Mouse (Mus musculus): ENCODE measurements at regions not wholly inside any gene's neighbourhood (a gene's known extent, or its start where the extent isn't known, plus 50 kb on each side); places are given as distances from the start of the nearest gene placed in this dataset.
A peak's percentile ranks its signal among the peaks of the same experiment; 100 is the strongest.

GRCm38 (mm10) chr13:91370441-91370840, 89.6 kb upstream of the Ssbp2 start:
- DNase-seq = no peak

GRCm38 (mm10) chr13:91370886-91371595, 89.0 kb upstream of the Ssbp2 start:
- peak; percentile 92 for DNase-seq

- DNase-seq = no peak
Observed at GRCm38 (mm10) chr13:91371596-91371987, 88.5 kb upstream of the Ssbp2 start.

- peak; percentile 22 for DNase-seq
Observed at GRCm38 (mm10) chr13:91372130-91372875, 87.8 kb upstream of the Ssbp2 start.

- no peak for DNase-seq
Observed at GRCm38 (mm10) chr13:91374141-91374540, 85.9 kb upstream of the Ssbp2 start.

- DNase-seq = no peak
Observed at GRCm38 (mm10) chr13:91376556-91376955, 83.5 kb upstream of the Ssbp2 start.

- DNase-seq = no peak
Observed at GRCm38 (mm10) chr13:91377428-91377827, 82.7 kb upstream of the Ssbp2 start.

- DNase-seq = no peak
Observed at GRCm38 (mm10) chr13:91377972-91378371, 82.1 kb upstream of the Ssbp2 start.

- no peak for DNase-seq
Observed at GRCm38 (mm10) chr13:91385393-91385792, 74.7 kb upstream of the Ssbp2 start.

- DNase-seq = no peak
Observed at GRCm38 (mm10) chr13:91387913-91388312, 72.2 kb upstream of the Ssbp2 start.

GRCm38 (mm10) chr13:91403632-91404031, 56.5 kb upstream of the Ssbp2 start:
- no peak for DNase-seq

GRCm38 (mm10) chr13:91405027-91405426, 55.1 kb upstream of the Ssbp2 start:
- no peak for DNase-seq

- DNase-seq = no peak
Observed at GRCm38 (mm10) chr13:91410116-91410515, 50.0 kb upstream of the Ssbp2 start.
